In genomic region chr10:88407875-88408631, GRCm38 (mm10) we compare ENCODE assay signal across 30 mouse cellular contexts. TPM values are rescaled to one million over a fixed set of nuclear protein-coding genes. Genes with fewer than 3 reads are reported as not detected.
DNase-seq lines count a peak whose midpoint lies in the region; ATAC-seq and TF ChIP-seq lines count a peak whose summit lies in the region.
"Had no signal": no experiment of that assay in that cellular context is flagged by ENCODE, and none has a peak within 500 bp of the region (broad histone marks: within the 10 kb centered on the region; RNA-seq: fewer than 3 reads in every experiment).

No protein-coding gene starts in this region.

- peaks cover 8% of the 10 kb centered on the region; the same call in 1 of the 2 replicates for H3K79me2 ChIP-seq in CH12.LX (replicated peaks; ENCODE audit: control insufficient read depth, extremely low read depth, insufficient read depth, poor library complexity, severe bottlenecking)
- peaks cover 86% of the 10 kb centered on the region for H3K79me2 ChIP-seq in macrophage (ENCODE audit: inconsistent target)

- H3K4me3 ChIP-seq in heart, postnatal 0 days (ENCODE audit: low read depth, low read length) = no peak overlapping the region
- H3K4me3 ChIP-seq in CH12.LX (replicated peaks in 1 of 3; ENCODE audit: low read depth in 2 of 3, low read length in 2 of 3, poor library complexity in 1 of 3) = no peak overlapping the region
- H3K4me3 ChIP-seq in macrophage (ENCODE audit: inconsistent target) = no peak overlapping the region
- H3K4me3 ChIP-seq: embryonic facial prominence, embryonic 12.5 days; embryonic facial prominence, embryonic 15.5 days; heart, embryonic 12.5 days; heart, embryonic 15.5 days; hindbrain, embryonic 10.5 days had no signal

- intact Hi-C loops in left cerebral cortex, postnatal 25 days (cut with DNase I) = no loop called here

- H3K9me3 ChIP-seq in heart, postnatal 0 days (replicated peaks; ENCODE audit: control insufficient read depth, low read length) = no peaks in the 10 kb centered on the region
- no peaks in the 10 kb centered on the region for H3K9me3 ChIP-seq in CH12.LX (replicated peaks; ENCODE audit: low read length)
- H3K9me3 ChIP-seq: embryonic facial prominence, embryonic 12.5 days; embryonic facial prominence, embryonic 15.5 days; G1E; heart, embryonic 12.5 days; heart, embryonic 15.5 days; hindbrain, embryonic 10.5 days had no signal

- peak; percentile 42; the same call in 1 of the 2 replicates for ATAC-seq in heart, postnatal 0 days (ENCODE audit: insufficient read depth, low read depth)
- ATAC-seq: forebrain, embryonic 14.5 days; forebrain, postnatal 0 days; hindbrain, postnatal 0 days; inflammation-experienced regulatory T-cells, adult 6 months; Patski had no signal

- H3K27me3 ChIP-seq in heart, postnatal 0 days (ENCODE audit: control insufficient read depth, insufficient read depth, low read length) = no peaks in the 10 kb centered on the region
- no peaks in the 10 kb centered on the region for H3K27me3 ChIP-seq in CH12.LX (replicated peaks)
- H3K27me3 ChIP-seq: embryonic facial prominence, embryonic 12.5 days; embryonic facial prominence, embryonic 15.5 days; heart, embryonic 12.5 days; heart, embryonic 15.5 days; Patski had no signal

- peaks cover 21% of the 10 kb centered on the region for H3K4me1 ChIP-seq in heart, postnatal 0 days (ENCODE audit: control insufficient read depth, insufficient read depth)
- peaks cover 17 to 74% of the 10 kb centered on the region in 2 experiments for H3K4me1 ChIP-seq in CH12.LX (ENCODE audit: control insufficient read depth in 1 of 2, insufficient read depth in 2 of 2)
- H3K4me1 ChIP-seq: embryonic facial prominence, embryonic 12.5 days; embryonic facial prominence, embryonic 15.5 days; hindbrain, embryonic 10.5 days had no signal

- TF ChIP-seq CTCF in heart, postnatal 0 days (IDR thresholded peaks at IDR 0.05; ENCODE audit: low read depth) = no peak
- no peak for TF ChIP-seq CTCF in CH12.LX (conservative IDR thresholded peaks at IDR 0.05 in 1 of 2, IDR thresholded peaks at IDR 0.05 in 1 of 2; ENCODE audit: low read depth in 2 of 2, low read length in 2 of 2)

- WGBS in heart, postnatal 0 days = 59% methylated on average over 12 of the region's 12 CpGs
- WGBS in macrophage (ENCODE audit: missing documents) = 89% methylated on average over 12 of the region's 12 CpGs

- H3K9ac ChIP-seq in heart, postnatal 0 days (replicated peaks; ENCODE audit: low read depth, low read length) = no peak overlapping the region; the same call in 1 of the 2 replicates
- peak overlapping the region; percentile 6 for H3K9ac ChIP-seq in CH12.LX (ENCODE audit: insufficient read depth, low read depth)
- H3K9ac ChIP-seq: embryonic facial prominence, embryonic 12.5 days; embryonic facial prominence, embryonic 15.5 days; forebrain, postnatal 0 days; heart, embryonic 12.5 days; heart, embryonic 15.5 days; hindbrain, embryonic 14.5 days had no signal

- H3K27ac ChIP-seq in heart, postnatal 0 days (ENCODE audit: low read depth) = peak overlapping the region; percentile 43; the same call in 1 of the 2 replicates
- H3K27ac ChIP-seq in CH12.LX (ENCODE audit: insufficient read depth, low read depth) (peak overlapping the region; percentile 39), macrophage (peak overlapping the region; percentile 10; the same call in 1 of the 2 replicates)
- H3K27ac ChIP-seq: embryonic facial prominence, embryonic 12.5 days; embryonic facial prominence, embryonic 15.5 days; heart, embryonic 15.5 days; hindbrain, embryonic 10.5 days; hindbrain, embryonic 14.5 days; hindbrain, postnatal 0 days had no signal

- no peak for TF ChIP-seq EP300 in heart, postnatal 0 days (IDR thresholded peaks at IDR 0.05; ENCODE audit: low read depth)
- 0 out of 2 replicates have a peak, but pooled peaks have one; percentile 6 for TF ChIP-seq EP300 in CH12.LX (IDR thresholded peaks at IDR 0.05; ENCODE audit: low read length)

- in situ Hi-C loops in CH12.LX (cut with MboI; ENCODE audit: low pct_ligation_motif_present, low pct_unique_long_range_greater_than_20kb, low sequenced_read_pairs) = no loop called here

- no peak for TF ChIP-seq RAD21 in CH12.LX (IDR thresholded peaks at IDR 0.05; ENCODE audit: low read depth, low read length)

- no peak for DNase-seq in heart, postnatal 0 days (ENCODE audit: low spot score)
- no peak for DNase-seq in heart, postnatal 4 days
- peak; percentile 69 for DNase-seq in 416B (ENCODE audit: low read depth)
- no peak for DNase-seq in CH12.LX (ENCODE audit: extremely low read depth)
- DNase-seq in right cerebral cortex, postnatal 25 days = no peak
- no peak for DNase-seq in left cerebral cortex, postnatal 25 days (ENCODE audit: low spot score in 2 of 2)
- DNase-seq in spleen, postnatal 36 days (ENCODE audit: low spot score in 2 of 2) = no peak
- DNase-seq: adrenal gland, postnatal 10 days; adrenal gland, postnatal 36 days; cerebellum, adult 11 months; cerebellum, adult 2 months; cerebellum, adult 9-11 months; cerebellum, postnatal 25 days; forebrain, postnatal 0 days; gastrocnemius, postnatal 14 days; heart, adult 11 months; heart, postnatal 14 days had no signal

- TF ChIP-seq POLR2A in CH12.LX (IDR thresholded peaks at IDR 0.05; ENCODE audit: low read depth, low read length) = no peak

- dilution Hi-C loops in CH12.LX (cut with MboI; ENCODE audit: extremely low pct_ligation_motif_present, extremely low pct_unique_long_range_greater_than_20kb, low sequenced_read_pairs) = no loop called here

- H3K4me2 ChIP-seq in heart, postnatal 0 days (ENCODE audit: low read depth, low read length) = no peak overlapping the region
- peak overlapping the region; percentile 79 for H3K4me2 ChIP-seq in CH12.LX (ENCODE audit: insufficient read depth, low read depth, poor library complexity, severe bottlenecking)
- H3K4me2 ChIP-seq: embryonic facial prominence, embryonic 12.5 days; embryonic facial prominence, embryonic 15.5 days; heart, embryonic 12.5 days; heart, embryonic 15.5 days; hindbrain, embryonic 14.5 days had no signal

- H3K36me3 ChIP-seq in heart, postnatal 0 days (replicated peaks; ENCODE audit: control insufficient read depth, insufficient read depth, low read length) = 0 out of 2 replicates have a peak, but pooled peaks cover 3% of the 10 kb centered on the region
- H3K36me3 ChIP-seq in CH12.LX (replicated peaks in 1 of 2; ENCODE audit: control insufficient read depth in 1 of 2, insufficient read depth in 1 of 2, low read length in 1 of 2) (peaks cover 3 to 23% of the 10 kb centered on the region in 2 experiments), macrophage (ENCODE audit: inconsistent target) (peaks cover 3% of the 10 kb centered on the region; the same call in 1 of the 2 replicates)
- H3K36me3 ChIP-seq: embryonic facial prominence, embryonic 12.5 days; embryonic facial prominence, embryonic 15.5 days; heart, embryonic 12.5 days; heart, embryonic 15.5 days; hindbrain, embryonic 10.5 days had no signal

TF ChIP-seq in CH12.LX, 34 proteins besides CTCF, POLR2A, EP300 and RAD21 (continues in another document):
- TF ChIP-seq ELF1 (IDR thresholded peaks at IDR 0.05; ENCODE audit: low read depth, low read length) (no peak), ZC3H11A (IDR thresholded peaks at IDR 0.05; ENCODE audit: low read depth, low read length) (no peak), MEF2A (IDR thresholded peaks at IDR 0.05; ENCODE audit: borderline replicate concordance, low read depth, low read length) (peak; percentile 89), BHLHE40 (IDR thresholded peaks at IDR 0.05; ENCODE audit: low read depth, low read length) (no peak), IRF4 (IDR thresholded peaks at IDR 0.05; ENCODE audit: low read depth, low read length) (peak; percentile 65), KAT2A (IDR thresholded peaks at IDR 0.05; ENCODE audit: insufficient replicate concordance, low read length) (no peak)

RNA-seq across cellular contexts. Expression of gene Gnptab, which starts 29.1 kb away (rescaled TPM):
- 15.8 and 18.8 TPM in 2 replicates for total RNA-seq in heart, postnatal 0 days (2014; rRNA removed; ENCODE audit: low replicate concordance)
- 8.4 and 9.7 TPM in 2 replicates for polyA plus RNA-seq in heart, postnatal 0 days (2015; fragmentation: Nextera tagmentation; extraction: Ambion mirVana)
- total RNA-seq in heart, postnatal 4 days (2021) = 10 to 100 TPM; 36.5 to 36.6 TPM
- total RNA-seq in CH12.LX (2012; rRNA removed) (18.0 and 18.7 TPM in 2 replicates), CH12.LX (2014; rRNA removed) (12.2 and 13.2 TPM in 2 replicates)
- polyA plus RNA-seq in CH12.LX (2012; ENCODE audit: insufficient read length, low read depth) (34.7 and 38.2 TPM in 2 replicates), macrophage (2018) (34.0 to 83.1 TPM (median 76.6 TPM) in 3 replicates)
- 100 to 1,000 TPM in 13 of 26 experiments, 10 to 100 TPM in 13; 28.8 to 151 (median 99.6) TPM for total RNA-seq in macrophage (2018; cell fraction: chromatin; rRNA removed)
- 10 to 100 TPM; 32.2 to 72.7 (median 51.5) TPM for total RNA-seq in macrophage (2018; cell fraction: cytosol; rRNA removed)
- total RNA-seq in macrophage (2018; cell fraction: nucleus; rRNA removed) = 100 to 1,000 TPM in 5 of 26 experiments, 10 to 100 TPM in 21; 45.1 to 176 (median 89.0) TPM
- total RNA-seq in left cerebral cortex, postnatal 25 days (2021) = 10 to 100 TPM; 66.6 to 68.1 TPM

RNA-seq across cellular contexts. Expression of gene Dram1, which starts 29.2 kb away (rescaled TPM):
- total RNA-seq in heart, postnatal 0 days (2014; rRNA removed; ENCODE audit: low replicate concordance) = 1.5 and 2.2 TPM in 2 replicates
- polyA plus RNA-seq in heart, postnatal 0 days (2015; fragmentation: Nextera tagmentation; extraction: Ambion mirVana) = 1.2 and 1.8 TPM in 2 replicates
- total RNA-seq in heart, postnatal 4 days (2021) = 1 to 10 TPM; 2.8 to 3.1 TPM
- total RNA-seq in CH12.LX (2012; rRNA removed) (0.04 TPM in 2 replicates), CH12.LX (2014; rRNA removed) (not detected in 2 replicates)
- polyA plus RNA-seq in CH12.LX (2012; ENCODE audit: insufficient read length, low read depth) (not detected in 2 replicates), macrophage (2018) (15.4 to 26.6 TPM (median 23.8 TPM) in 3 replicates)
- total RNA-seq in macrophage (2018; cell fraction: chromatin; rRNA removed) = 10 to 100 TPM in 23 of 26 experiments, 1 to 10 TPM in 3; 7.2 to 72.1 (median 20.8) TPM
- 10 to 100 TPM; 13.4 to 41.9 (median 20.7) TPM for total RNA-seq in macrophage (2018; cell fraction: cytosol; rRNA removed)
- total RNA-seq in macrophage (2018; cell fraction: nucleus; rRNA removed) = 100 to 1,000 TPM in 2 of 26 experiments, 10 to 100 TPM in 24; 17.4 to 114 (median 41.6) TPM
- under 1 TPM; 0.80 to 0.82 TPM for total RNA-seq in left cerebral cortex, postnatal 25 days (2021)
- polyA plus RNA-seq: G1E had no signal

RNA-seq across cellular contexts. Expression of gene Sycp3, which starts 51.3 kb away (rescaled TPM):
- not detected in 2 replicates for total RNA-seq in heart, postnatal 0 days (2014; rRNA removed; ENCODE audit: low replicate concordance)
- 0.18 and 0.20 TPM in 2 replicates for polyA plus RNA-seq in heart, postnatal 0 days (2015; fragmentation: Nextera tagmentation; extraction: Ambion mirVana)
- total RNA-seq in heart, postnatal 4 days (2021) = not detected
- not detected in 2 replicates for total RNA-seq in CH12.LX (2012; rRNA removed)
- total RNA-seq in CH12.LX (2014; rRNA removed) = not detected in 2 replicates
- not detected in 2 replicates for polyA plus RNA-seq in CH12.LX (2012; ENCODE audit: insufficient read length, low read depth)
- total RNA-seq in macrophage (2018; cell fraction: chromatin; rRNA removed) = under 1 TPM in 1 of 26 experiments, not detected in 25; 0.99 TPM
- total RNA-seq in macrophage (2018; cell fraction: cytosol; rRNA removed) = not detected
- under 1 TPM in 3 of 26 experiments, not detected in 23; 0.60 to 0.65 (median 0.63) TPM for total RNA-seq in macrophage (2018; cell fraction: nucleus; rRNA removed)
- polyA plus RNA-seq in macrophage (2018) = not detected in 3 replicates
- total RNA-seq in left cerebral cortex, postnatal 25 days (2021) = 1 to 10 TPM in 1 of 2 experiments, under 1 TPM in 1; 0.71 to 1.3 TPM
- total RNA-seq: common myeloid progenitor, adult 5-6 weeks; gastrocnemius, postnatal 14 days; heart, postnatal 14 days; hindbrain, postnatal 0 days had no signal
- polyA plus RNA-seq: embryonic facial prominence, embryonic 15.5 days; forebrain, embryonic 14.5 days; G1E; hindbrain, embryonic 10.5 days; inflammation-experienced regulatory T-cells, adult 6 months; Patski had no signal
